Mouse (Mus musculus) heart, embryonic 15.5 days (tissue): ENCODE data around the gene Pisd. TPM values are rescaled to one million over a fixed set of nuclear protein-coding genes. Genes with fewer than 3 reads are reported as not detected.

Experiments
- ATAC-seq: fragments of 200-750 bp; cut with Nextera tagmentation; replicated peaks from 2 replicates; pipeline ENCODE4 v1.8.0; 2017; ENCODE audit warnings: low read depth, moderate TSS enrichment; ENCODE audit not compliant: insufficient number of reproducible peaks, insufficient read depth, low FRiP score
- H3K27ac ChIP-seq: fragments of 300-500 bp; sonication (generic); 2 replicates; pipeline ENCODE4 v1.5.1; 2015; ENCODE audit warnings: mild to moderate bottlenecking, inconsistent platforms
- H3K27me3 ChIP-seq: fragments of 300-500 bp; sonication (generic); 2 replicates; pipeline ENCODE4 v1.6.1; 2015; ENCODE audit warnings: inconsistent platforms
- H3K36me3 ChIP-seq: fragments of 300-500 bp; sonication (generic); 2 replicates; pipeline ENCODE4 v1.6.1; 2015; ENCODE audit warnings: mild to moderate bottlenecking, inconsistent platforms
- H3K4me1 ChIP-seq: fragments of 300-500 bp; sonication (generic); replicated peaks from 2 replicates; pipeline ENCODE4 v1.6.1; 2015; ENCODE audit warnings: inconsistent platforms
- H3K4me2 ChIP-seq: fragments of 300-500 bp; sonication (generic); 2 replicates; pipeline ENCODE4 v1.6.1; 2015; ENCODE audit warnings: inconsistent platforms, mild to moderate bottlenecking, moderate library complexity
- H3K4me3 ChIP-seq: fragments of 300-500 bp; sonication (generic); 2 replicates; pipeline ENCODE4 v1.5.1; 2015; ENCODE audit warnings: mild to moderate bottlenecking, inconsistent platforms
- H3K9ac ChIP-seq: fragments of 300-500 bp; sonication (generic); 2 replicates; pipeline ENCODE4 v1.6.1; 2015; ENCODE audit warnings: mild to moderate bottlenecking, inconsistent platforms
- H3K9me3 ChIP-seq: fragments of 300-500 bp; sonication (generic); replicated peaks from 2 replicates; pipeline ENCODE4 v1.6.1; 2016; ENCODE audit warnings: inconsistent platforms
- WGBS: fragments of 180-500 bp; shearing (Covaris S2); methylation state at CpG from one replicate; pipeline ENCODE4 v1.1.7; 2015; ENCODE audit warnings: mixed read lengths; 5-methylcytosine and 5-hydroxymethylcytosine counted together
- polyA plus RNA-seq: library from polyadenylated mRNA; unstranded; fragments of >200 nt; fragmentation: Nextera tagmentation; extraction: Ambion mirVana; gene quantifications from 2 replicates; pipeline ENCODE4 v1.2.1, GENCODE M21; 2015

Pisd gene
- polyA plus RNA-seq, 1 experiment from 2014 or later = 38.7 TPM

GRCm38 (mm10) chr5:32722263-32722662, 63.2 kb downstream of the Pisd start:
- no peak overlapping the region for H3K4me2 ChIP-seq
- 64% methylated on average over 7 of the region's 7 CpGs for WGBS

DNA sequence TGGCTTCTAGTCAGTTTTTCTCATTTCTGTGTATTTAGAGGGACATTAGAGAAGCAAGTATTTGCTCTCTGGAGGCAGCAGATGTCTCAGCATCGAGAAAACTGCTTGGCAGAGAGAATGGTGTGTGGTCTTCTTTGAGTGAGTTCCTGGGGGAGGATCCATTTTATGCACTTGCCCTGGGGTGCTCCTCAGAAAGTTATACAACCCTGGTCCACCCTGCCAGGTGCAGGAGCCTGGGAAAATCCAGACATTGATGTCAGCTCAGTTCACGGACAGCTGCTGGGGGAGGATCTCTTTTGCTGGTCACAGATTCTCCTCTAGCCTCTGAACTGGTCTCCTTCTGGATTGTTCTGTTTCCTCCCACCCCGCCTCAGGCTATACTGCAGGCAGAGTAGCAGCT, 64.1 kb downstream of the Pisd start:
- H3K4me1 ChIP-seq = no peaks in the 10 kb centered on the region
- WGBS = 62% methylated on average over 3 of the region's 3 CpGs
- H3K27ac ChIP-seq = no peak overlapping the region
- no peaks in the 10 kb centered on the region for H3K36me3 ChIP-seq
- H3K9ac ChIP-seq = no peak overlapping the region
- no peaks in the 10 kb centered on the region for H3K9me3 ChIP-seq
- no peak overlapping the region for H3K4me3 ChIP-seq
- no peak overlapping the region for H3K4me2 ChIP-seq
- ATAC-seq = no peak
- H3K27me3 ChIP-seq = no peaks in the 10 kb centered on the region

More at GRCm38 (mm10) chr5:32722263-32722662, 63.2 kb downstream of the Pisd start:
- H3K9ac ChIP-seq = no peak overlapping the region
- no peaks in the 10 kb centered on the region for H3K27me3 ChIP-seq
- H3K4me3 ChIP-seq = no peak overlapping the region
- H3K27ac ChIP-seq = no peak overlapping the region
- H3K4me1 ChIP-seq = no peaks in the 10 kb centered on the region
- ATAC-seq = no peak
- H3K36me3 ChIP-seq = no peaks in the 10 kb centered on the region
- H3K9me3 ChIP-seq = no peaks in the 10 kb centered on the region

DNA sequence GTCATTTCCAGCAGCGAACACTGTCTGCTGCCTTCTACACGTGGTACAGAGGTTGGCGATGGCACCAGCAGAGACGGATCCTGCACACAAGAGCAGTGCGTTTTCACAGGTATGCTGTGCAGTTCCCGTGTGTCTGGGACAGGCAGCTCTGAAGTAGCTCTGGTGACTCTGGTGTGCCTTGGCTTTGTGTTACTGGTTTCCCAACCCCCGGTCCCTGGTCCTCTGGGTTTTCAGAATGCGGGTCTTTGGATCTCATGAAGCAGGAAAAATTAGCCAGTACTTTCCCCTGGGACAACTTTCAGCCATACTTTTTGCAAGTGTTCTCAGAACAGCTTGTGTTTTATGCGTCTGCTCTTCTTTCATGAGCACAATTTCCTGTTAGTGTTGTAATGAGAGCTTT, 65.0 kb downstream of the Pisd start:
- no peak overlapping the region for H3K27ac ChIP-seq
- WGBS = 82% methylated on average over 9 of the region's 9 CpGs

GRCm38 (mm10) chr5:32718916-32719315, 66.5 kb downstream of the Pisd start:
- Histone ChIP-seq H3K4me2 (no peak overlapping the region), H3K27me3 (no peaks in the 10 kb centered on the region), H3K4me1 (no peaks in the 10 kb centered on the region), H3K9ac (no peak overlapping the region), H3K4me3 (no peak overlapping the region), H3K9me3 (no peaks in the 10 kb centered on the region), H3K27ac (no peak overlapping the region), H3K36me3 (no peaks in the 10 kb centered on the region)
- no peak for ATAC-seq
- WGBS = 44% methylated on average over 6 of the region's 6 CpGs

More for the DNA sequence above, 65.0 kb downstream of the Pisd start:
- H3K36me3 ChIP-seq = no peaks in the 10 kb centered on the region
- no peak for ATAC-seq
- no peaks in the 10 kb centered on the region for H3K9me3 ChIP-seq
- H3K4me1 ChIP-seq = no peaks in the 10 kb centered on the region
- no peak overlapping the region for H3K4me2 ChIP-seq
- no peaks in the 10 kb centered on the region for H3K27me3 ChIP-seq
- H3K4me3 ChIP-seq = no peak overlapping the region
- no peak overlapping the region for H3K9ac ChIP-seq

DNA sequence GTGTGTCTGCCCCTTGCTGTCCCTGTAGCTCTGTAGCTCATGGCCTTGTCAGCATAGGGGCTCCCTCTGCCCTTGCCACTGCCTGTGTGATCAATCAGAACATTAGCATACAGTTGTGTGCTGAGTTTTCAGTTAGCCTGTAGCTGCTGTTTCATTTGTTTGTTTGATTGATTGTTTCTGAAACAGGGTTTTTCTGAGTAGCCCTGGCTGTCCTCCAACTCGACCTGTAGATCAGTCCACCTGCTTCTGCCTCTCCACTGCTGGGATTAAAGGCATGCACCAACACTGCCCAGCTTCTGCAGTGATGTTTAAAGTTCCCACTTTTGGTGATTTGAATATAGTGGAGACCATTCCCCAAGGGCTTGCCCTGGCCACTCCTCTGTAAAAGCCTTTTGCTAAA, 67.7 kb downstream of the Pisd start:
- no peaks in the 10 kb centered on the region for H3K36me3 ChIP-seq
- ATAC-seq = no peak
- H3K27me3 ChIP-seq = no peaks in the 10 kb centered on the region
- H3K4me1 ChIP-seq = peaks cover 4% of the 10 kb centered on the region
- WGBS = 50% methylated on average over 1 of the region's 1 CpGs
- H3K9ac ChIP-seq = no peak overlapping the region
- no peak overlapping the region for H3K4me2 ChIP-seq
- no peak overlapping the region for H3K4me3 ChIP-seq
- H3K9me3 ChIP-seq = no peaks in the 10 kb centered on the region
- no peak overlapping the region for H3K27ac ChIP-seq

DNA sequence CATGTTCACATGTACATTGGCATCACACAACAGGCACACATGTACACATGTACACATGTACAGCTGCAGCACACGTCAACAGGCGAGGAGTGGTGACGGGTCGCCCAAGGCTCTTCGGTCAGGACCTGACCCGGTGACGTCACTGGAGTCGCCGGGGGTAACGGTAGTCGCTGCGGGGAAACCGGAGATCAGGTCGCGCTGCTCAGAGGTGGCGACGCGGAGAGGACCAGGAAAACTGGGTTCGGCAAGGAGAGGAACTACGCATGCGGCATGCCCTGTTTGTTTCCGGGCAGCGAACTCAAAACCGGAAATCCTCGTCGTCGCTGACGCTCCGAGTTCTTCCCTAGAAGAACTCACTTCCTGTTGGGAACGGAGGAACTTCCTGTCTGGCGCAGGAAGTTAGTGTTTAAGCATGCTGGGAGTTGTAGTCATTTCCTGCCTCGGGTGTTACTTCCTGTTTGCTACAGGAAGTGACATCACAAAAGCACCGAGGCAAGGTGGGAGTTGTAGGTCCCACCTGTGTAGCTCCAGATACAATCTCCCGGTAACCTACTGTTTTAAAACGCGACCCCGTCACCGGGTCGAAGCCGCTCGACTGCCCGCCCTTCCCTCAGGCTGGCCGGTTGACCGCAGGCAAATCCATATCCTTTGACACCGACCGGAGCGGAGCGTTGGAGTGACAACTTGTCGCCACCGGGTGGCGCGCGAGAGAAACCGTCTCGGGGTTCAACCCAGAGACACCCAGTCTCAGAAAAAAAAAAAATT, 71.6 kb downstream of the Pisd start:
- Histone ChIP-seq H3K27me3 (no peaks in the 10 kb centered on the region), H3K4me1 (peaks cover 7% of the 10 kb centered on the region), H3K9me3 (no peaks in the 10 kb centered on the region), H3K9ac (peak overlapping the region; percentile 73), H3K27ac (peak overlapping the region; percentile 94), H3K4me2 (peak overlapping the region; percentile 69), H3K4me3 (peak overlapping the region; percentile 73), H3K36me3 (no peaks in the 10 kb centered on the region)
- peak; percentile 99 for ATAC-seq
- WGBS = under 1% methylated on average over 55 of the region's 55 CpGs

- Histone ChIP-seq H3K27ac (peak overlapping the region; percentile 94), H3K4me3 (peak overlapping the region; percentile 73), H3K27me3 (no peaks in the 10 kb centered on the region), H3K9ac (peak overlapping the region; percentile 73), H3K9me3 (no peaks in the 10 kb centered on the region), H3K4me2 (peak overlapping the region; percentile 69), H3K4me1 (peaks cover 7% of the 10 kb centered on the region), H3K36me3 (no peaks in the 10 kb centered on the region)
- no peak for ATAC-seq
- 18% methylated on average over 2 of the region's 2 CpGs for WGBS
These were observed 72.3 kb downstream of the Pisd start for GRCm38 (mm10) chr5:32713042-32713702.

GRCm38 (mm10) chr5:32712221-32713041, 73.0 kb downstream of the Pisd start:
- H3K4me3 ChIP-seq = peak overlapping the region; percentile 73
- H3K27me3 ChIP-seq = no peaks in the 10 kb centered on the region
- H3K27ac ChIP-seq = peak overlapping the region; percentile 94; the same call in 1 of the 2 replicates
- no peak for ATAC-seq
- WGBS = 68% methylated on average over 4 of the region's 4 CpGs
- no peaks in the 10 kb centered on the region for H3K9me3 ChIP-seq
- peaks cover 7% of the 10 kb centered on the region for H3K4me1 ChIP-seq
- peak overlapping the region; percentile 69; the same call in 1 of the 2 replicates for H3K4me2 ChIP-seq
- no peak overlapping the region for H3K9ac ChIP-seq
- H3K36me3 ChIP-seq = no peaks in the 10 kb centered on the region

DNA sequence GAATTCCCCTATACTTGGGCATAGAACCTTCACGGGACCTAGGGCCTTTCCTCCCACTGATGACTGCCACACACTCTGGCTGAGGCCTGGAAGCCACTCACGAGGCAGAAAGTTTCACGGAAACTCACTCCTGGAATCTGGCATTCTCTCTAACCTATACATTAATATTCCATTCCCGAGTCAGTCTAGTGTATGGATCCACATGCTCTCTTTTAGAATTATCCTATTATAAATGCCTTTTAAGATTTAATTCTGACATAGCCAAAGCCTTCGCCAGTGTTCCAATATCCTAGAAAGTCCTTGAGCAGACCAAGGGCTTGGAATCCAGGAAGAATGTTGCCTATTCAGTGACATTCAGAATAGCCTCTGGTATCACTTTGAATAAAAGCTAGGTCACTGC, 74.0 kb downstream of the Pisd start:
- no peaks in the 10 kb centered on the region for H3K9me3 ChIP-seq

DNA sequence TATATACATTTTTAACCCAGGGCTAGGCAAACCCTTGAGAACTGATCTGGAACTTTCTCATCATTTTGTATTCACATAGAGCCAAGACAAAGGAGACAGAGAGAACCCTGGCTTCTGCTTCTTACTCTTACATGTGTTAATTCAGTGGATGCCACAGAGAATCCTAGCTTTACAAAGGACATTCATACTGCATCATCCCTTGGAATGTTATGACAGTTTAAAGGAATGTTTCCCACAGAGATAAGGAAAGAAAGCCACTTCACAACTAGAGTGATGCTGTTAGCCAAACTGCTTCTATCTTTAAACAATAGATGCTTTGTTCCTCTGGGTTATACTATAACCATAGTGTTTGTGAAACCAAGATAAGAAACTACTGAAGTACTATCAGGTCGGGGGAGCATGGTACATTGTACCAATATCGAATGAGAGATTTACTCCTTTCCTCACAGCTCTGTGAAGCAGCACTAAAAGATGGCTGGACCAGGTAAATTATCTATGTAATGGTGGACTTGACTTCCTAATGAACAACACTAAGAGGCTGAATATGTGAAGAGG, 79.1 kb downstream of the Pisd start:
- Histone ChIP-seq H3K27ac (no peak overlapping the region), H3K4me3 (no peak overlapping the region), H3K4me1 (0 out of 2 replicates have a peak, but pooled peaks cover 3% of the 10 kb centered on the region), H3K9ac (no peak overlapping the region), H3K4me2 (no peak overlapping the region), H3K36me3 (no peaks in the 10 kb centered on the region), H3K9me3 (no peaks in the 10 kb centered on the region), H3K27me3 (no peaks in the 10 kb centered on the region)
- ATAC-seq = no peak
- WGBS = 53% methylated on average over 2 of the region's 2 CpGs

More for the DNA sequence above, 74.0 kb downstream of the Pisd start:
- ATAC-seq = no peak
- no peaks in the 10 kb centered on the region for H3K27me3 ChIP-seq
- no peak overlapping the region for H3K4me2 ChIP-seq
- peaks cover 7% of the 10 kb centered on the region for H3K4me1 ChIP-seq
- H3K27ac ChIP-seq = no peak overlapping the region
- H3K4me3 ChIP-seq = no peak overlapping the region
- H3K9ac ChIP-seq = no peak overlapping the region
- 73% methylated on average over 5 of the region's 5 CpGs for WGBS
- H3K36me3 ChIP-seq = no peaks in the 10 kb centered on the region
